Mouse (Mus musculus): ENCODE measurements around the gene Stxbp5.

Stxbp5 gene

DNA sequence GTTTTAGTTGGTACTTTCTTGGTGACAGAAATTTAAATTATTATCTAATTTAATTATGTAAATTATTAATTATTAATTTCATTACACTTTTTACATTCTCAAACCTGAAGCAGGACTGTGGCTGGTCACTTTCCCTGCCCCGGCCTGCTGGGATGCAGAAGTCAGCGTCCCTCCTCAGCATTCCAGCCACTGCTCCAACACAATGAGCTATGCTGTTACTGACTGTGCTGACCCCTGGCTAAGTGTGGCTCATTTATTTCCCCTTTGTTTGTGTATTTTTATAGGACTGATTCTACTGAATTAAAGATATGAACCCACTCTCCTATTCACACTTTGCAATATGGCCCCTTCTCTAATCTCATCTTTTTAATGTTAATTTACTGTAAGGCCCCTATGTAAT is 43.0 kb downstream of the Stxbp5 start:
- DNase-seq (ENCODE audit: low spot score): no peak

- DNase-seq (ENCODE audit: low spot score): no peak
Observed at GRCm38 (mm10) chr10:9856792-9857191, 44.1 kb downstream of the Stxbp5 start.

- no peak for DNase-seq (ENCODE audit: low spot score)
Observed at GRCm38 (mm10) chr10:9846408-9846807, 54.5 kb downstream of the Stxbp5 start.

DNA sequence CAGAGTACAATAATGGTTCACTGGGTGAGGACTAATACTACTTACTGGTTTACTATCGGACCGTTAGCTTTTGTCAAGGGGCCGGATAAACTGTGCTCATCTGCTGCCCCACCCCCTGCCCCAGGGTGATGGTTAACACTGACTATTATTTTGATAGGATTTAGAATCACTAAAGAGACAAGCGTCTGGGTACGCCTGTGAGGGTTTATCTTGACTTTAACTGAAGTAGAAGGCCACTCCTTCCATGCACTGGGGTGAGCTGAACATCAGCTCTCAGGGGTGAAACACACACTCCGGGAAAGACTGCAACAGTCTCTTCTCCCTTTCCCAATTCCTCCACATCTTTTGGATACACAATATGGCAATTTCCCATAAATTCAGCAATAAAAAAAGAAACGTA is 61.5 kb downstream of the Stxbp5 start:
- DNase-seq (ENCODE audit: low spot score): no peak

DNA sequence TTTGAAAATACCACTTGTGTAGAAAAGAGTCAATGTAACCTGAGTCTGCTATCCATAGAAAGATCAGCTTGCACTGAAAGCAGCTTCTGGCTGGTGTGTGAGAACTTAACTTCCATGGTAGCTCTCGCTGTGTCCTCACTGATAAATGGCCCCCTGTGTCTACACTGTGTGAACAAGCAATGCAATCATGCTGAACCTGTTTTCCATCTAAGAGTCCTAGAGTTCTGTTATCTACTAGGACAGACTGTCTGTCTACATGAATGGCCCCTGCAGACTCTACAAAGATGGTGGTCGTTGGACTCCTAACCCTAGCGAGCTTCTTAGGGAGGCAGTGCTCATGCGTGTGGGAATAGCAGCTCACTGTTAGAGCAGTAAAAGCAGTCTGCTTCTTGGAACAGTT is 65.9 kb downstream of the Stxbp5 start:
- no peak for DNase-seq (ENCODE audit: low spot score)

GRCm38 (mm10) chr10:9832937-9833336 is 67.9 kb downstream of the Stxbp5 start:
- no peak for DNase-seq (ENCODE audit: low spot score)

DNA sequence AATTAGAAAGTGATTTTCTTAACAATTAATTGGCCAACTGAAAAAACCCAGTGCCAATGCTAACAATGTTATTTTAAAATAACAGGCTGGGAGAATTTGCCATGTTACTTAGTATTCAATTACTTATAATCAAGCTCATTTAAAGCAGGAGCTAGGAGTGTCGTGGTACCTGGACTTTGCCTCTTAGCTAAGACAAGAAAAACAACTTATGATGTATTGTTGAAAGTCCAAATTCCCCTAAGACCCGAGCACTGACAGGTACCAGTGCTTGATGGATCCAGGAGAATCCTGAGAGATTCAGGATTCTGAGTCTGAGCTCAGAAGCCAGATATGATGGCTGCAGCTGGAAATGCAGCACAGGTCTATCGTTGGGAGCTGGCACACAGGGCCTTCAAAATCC is 71.1 kb downstream of the Stxbp5 start:
- DNase-seq (ENCODE audit: low spot score): no peak

- DNase-seq (ENCODE audit: low spot score): peak; percentile 1
Observed at GRCm38 (mm10) chr10:9821299-9821698, 79.6 kb downstream of the Stxbp5 start.

- no peak for DNase-seq (ENCODE audit: low spot score)
Observed at GRCm38 (mm10) chr10:9818574-9818973, 82.3 kb downstream of the Stxbp5 start.

DNA sequence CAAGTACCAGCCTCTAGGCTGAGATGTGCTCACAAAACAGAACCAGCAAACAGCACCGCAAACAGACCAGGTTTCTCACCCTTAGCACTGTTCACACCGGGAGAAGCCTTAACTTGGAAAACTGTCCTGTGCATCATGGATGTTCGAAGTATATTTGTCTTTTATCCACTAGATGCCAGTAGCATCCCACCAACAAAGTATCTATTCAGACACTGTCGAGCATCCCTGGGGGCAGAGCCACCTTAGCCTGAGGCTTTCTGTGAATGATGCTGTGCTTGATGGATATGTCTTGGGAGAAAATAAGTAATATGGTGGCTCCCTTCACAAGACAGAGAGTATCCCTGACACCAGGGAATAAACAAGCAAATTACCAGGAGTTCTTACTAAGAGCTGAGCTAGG is 87.0 kb downstream of the Stxbp5 start:
- DNase-seq (ENCODE audit: low spot score): no peak

DNA sequence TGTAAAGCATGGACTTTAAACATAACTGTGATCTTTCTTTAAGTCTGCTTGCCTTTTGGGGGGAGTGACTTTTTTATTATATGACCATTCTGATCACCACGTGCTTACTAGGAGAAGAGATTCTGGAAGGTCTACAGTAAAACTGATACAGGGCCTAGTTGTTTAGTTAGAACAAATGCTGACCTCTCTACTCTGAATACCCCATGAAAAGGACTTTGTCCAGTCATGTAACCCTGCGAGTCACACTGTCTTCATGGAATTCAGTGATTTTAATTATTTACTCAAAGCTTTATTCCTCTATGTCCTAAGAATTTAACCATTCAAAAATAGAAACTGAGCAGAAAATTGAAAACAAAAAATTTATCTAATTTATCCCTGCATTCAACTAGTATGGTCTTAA is 93.3 kb downstream of the Stxbp5 start:
- no peak for DNase-seq (ENCODE audit: low spot score)

GRCm38 (mm10) chr10:9805341-9805740 is 95.5 kb downstream of the Stxbp5 start:
- DNase-seq (ENCODE audit: low spot score): no peak

DNA sequence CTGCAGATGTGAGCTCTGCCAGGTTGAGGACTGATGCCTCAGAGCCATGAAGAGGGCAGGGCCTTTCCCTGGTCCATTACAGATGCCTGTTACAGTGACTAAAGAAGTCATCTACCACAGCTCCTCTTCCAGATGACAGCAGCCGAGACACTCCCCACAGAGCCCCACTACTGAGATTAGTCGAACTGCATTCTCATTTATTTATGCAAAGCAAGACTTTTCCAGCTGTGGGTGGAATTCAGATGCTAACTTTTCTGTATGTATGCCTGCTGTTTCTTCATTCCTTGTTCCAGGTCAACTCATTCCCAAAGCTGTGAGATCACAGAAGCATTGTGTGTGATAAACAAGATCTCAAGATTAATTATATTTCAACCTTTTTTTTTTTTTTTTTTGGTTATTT is 97.8 kb downstream of the Stxbp5 start:
- no peak for DNase-seq (ENCODE audit: low spot score)

DNA sequence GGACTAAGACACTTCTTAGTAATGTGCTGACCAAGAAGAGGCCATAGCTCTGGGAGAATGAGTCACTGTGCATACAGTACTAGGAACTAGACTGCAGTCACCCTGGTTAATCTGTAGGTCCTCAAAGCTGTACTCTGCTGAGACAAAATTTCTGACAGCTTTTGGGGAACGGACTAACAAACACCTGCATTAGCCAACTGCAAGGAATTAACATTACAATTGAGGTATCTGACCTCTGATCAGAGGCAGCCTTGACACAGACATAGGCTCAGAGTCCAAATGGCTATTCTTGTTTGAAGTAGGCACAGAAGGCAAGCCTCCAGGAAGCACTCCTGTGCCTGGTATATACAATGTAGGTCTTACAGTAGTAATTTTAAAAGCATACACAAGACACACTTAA is 99.3 kb downstream of the Stxbp5 start:
- no peak for DNase-seq (ENCODE audit: low spot score)

- no peak for DNase-seq (ENCODE audit: low spot score)
Observed at GRCm38 (mm10) chr10:9799085-9799484, 101.8 kb downstream of the Stxbp5 start.

GRCm38 (mm10) chr10:9796429-9796828 is 104.5 kb downstream of the Stxbp5 start:
- DNase-seq (ENCODE audit: low spot score): no peak

GRCm38 (mm10) chr10:9794429-9794828 is 106.5 kb downstream of the Stxbp5 start:
- no peak for DNase-seq (ENCODE audit: low spot score)

GRCm38 (mm10) chr10:9790947-9791346 is 109.9 kb downstream of the Stxbp5 start:
- no peak for DNase-seq (ENCODE audit: low spot score)

DNA sequence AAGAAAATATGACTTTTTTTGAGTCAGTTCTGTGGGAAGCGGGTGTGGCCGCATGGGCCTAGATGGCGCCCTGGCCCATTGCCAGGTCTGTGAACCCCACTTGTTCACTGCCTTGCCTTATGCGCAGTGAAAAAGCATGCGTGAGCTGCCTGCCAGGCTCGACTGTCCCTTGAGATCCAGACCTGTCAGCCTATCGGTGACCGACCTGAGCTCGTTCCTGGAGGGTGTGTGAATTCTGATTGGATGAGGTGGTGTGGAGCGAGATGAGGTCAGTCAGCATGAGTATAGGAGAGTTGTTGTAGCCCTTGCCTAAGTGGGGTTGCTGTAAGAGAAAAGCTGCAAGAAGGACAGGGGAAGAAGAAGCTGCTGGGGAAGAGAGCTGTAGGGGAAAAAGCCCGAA is 114.4 kb downstream of the Stxbp5 start:
- no peak for DNase-seq (ENCODE audit: low spot score)

DNA sequence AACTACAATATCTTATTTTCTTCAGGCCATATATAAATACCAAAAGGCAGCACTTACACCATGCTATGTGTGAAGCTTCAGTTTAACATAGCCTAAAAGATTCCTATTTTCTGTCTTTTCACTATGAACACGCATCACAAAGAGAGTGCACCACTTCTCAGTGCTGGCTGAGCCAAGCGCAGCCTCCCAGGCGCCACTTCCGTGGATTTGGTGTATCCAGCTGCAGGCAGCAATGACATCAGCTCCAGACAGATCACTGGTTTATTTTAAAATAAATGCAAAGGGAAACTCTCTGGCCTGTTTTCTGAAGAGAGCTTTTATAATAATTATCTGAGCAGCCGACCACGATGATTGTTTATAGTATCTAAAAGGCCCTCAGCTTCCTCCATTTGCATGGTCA is 115.2 kb downstream of the Stxbp5 start:
- no peak for DNase-seq (ENCODE audit: low spot score)

DNA sequence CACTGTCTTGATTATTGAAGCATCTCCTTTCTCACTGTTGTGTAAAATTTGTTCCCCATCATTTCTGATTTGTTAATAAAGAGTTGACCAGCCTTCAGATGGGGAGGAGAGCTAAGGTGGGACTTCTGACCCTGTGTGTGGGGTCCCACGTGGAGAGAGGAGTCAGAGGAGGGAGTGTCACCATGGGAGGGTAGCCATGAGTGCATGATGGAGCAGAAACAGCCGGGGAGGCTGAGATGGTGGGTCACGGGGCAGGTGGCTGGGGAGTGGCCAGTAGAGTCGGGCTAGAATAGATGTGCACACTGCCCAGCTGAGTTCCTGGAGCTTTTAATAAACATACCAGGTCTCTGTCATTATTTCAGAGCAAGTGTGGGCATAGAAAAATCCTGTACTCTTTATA is 121.0 kb downstream of the Stxbp5 start:
- DNase-seq (ENCODE audit: low spot score): no peak

- no peak for DNase-seq (ENCODE audit: low spot score)
Observed at GRCm38 (mm10) chr10:9770261-9770660, 130.6 kb downstream of the Stxbp5 start.

DNA sequence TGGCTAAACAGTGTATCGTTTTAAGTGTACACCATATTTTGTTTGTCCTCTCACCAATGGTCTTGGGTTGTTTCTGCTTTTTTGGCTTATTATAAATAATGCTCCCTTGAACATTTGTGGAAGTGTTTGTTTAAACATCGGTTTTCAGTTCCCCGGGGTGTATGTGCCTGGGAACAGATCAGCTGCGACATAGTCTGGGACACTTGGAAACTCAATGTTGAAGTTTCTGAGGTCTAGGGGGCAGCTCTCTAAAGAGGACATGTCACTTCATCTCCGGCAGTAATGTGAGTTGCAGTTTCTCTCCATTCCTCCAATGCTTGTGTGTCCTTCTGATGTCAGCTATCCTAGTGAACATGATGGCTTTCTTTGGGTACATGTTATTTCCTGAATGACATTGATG is 137.0 kb downstream of the Stxbp5 start:
- DNase-seq (ENCODE audit: low spot score): no peak

DNA sequence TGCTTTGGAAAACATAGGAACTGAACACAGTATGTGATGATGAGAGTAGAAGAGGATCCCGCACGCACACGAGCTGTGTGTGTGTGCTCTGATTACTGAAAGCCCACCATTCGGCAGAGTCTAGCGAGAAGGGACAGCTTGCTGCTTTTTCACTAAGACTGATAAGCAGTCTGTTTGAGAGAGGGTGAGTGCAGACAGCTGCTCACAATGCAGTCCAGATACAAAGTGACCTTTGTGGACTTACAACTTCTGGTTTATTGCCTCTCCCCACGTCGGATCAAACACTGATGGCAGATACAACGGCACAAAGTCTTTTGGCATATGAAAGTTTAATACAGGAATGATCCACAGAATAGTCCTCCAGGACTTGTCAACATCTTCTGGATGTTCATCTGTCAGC is 140.6 kb downstream of the Stxbp5 start:
- DNase-seq (ENCODE audit: low spot score): no peak

- DNase-seq (ENCODE audit: low spot score): no peak
Observed at GRCm38 (mm10) chr10:9756546-9756945, 144.3 kb downstream of the Stxbp5 start.
